In genomic region chr9:122084175-122084574, GRCm38 (mm10) we compare ENCODE assay signal across 8 mouse cellular contexts. TPM values are rescaled to one million over a fixed set of nuclear protein-coding genes. Genes with fewer than 3 reads are reported as not detected.
DNase-seq lines count a peak whose midpoint lies in the region; ATAC-seq and TF ChIP-seq lines count a peak whose summit lies in the region.

No protein-coding gene starts in this region.

- TF ChIP-seq CTCF in stomach, postnatal 0 days (IDR thresholded peaks at IDR 0.05; ENCODE audit: low read depth) = no peak

- no peak overlapping the region for H3K4me3 ChIP-seq in heart, embryonic 14.5 days (ENCODE audit: control insufficient read depth in 1 of 2, insufficient read depth in 1 of 2, low read depth in 1 of 2, low read length in 2 of 2)
- H3K4me3 ChIP-seq in stomach, postnatal 0 days (ENCODE audit: low read depth, low read length) = no peak overlapping the region
- no peak overlapping the region for H3K4me3 ChIP-seq in forebrain, embryonic 10.5 days

- no peak overlapping the region for H3K9ac ChIP-seq in heart, embryonic 14.5 days (ENCODE audit: low read length)
- no peak overlapping the region for H3K9ac ChIP-seq in stomach, postnatal 0 days (ENCODE audit: low read length)

- H3K27ac ChIP-seq in heart, embryonic 14.5 days (replicated peaks in 1 of 2; ENCODE audit: control insufficient read depth in 1 of 2, insufficient read depth in 1 of 2, low read depth in 2 of 2, low read length in 2 of 2) = peak overlapping the region in 1 of 2 experiments; percentile 77; a peak in 2 of 4 replicates
- peak overlapping the region; percentile 36; the same call in 1 of the 2 replicates for H3K27ac ChIP-seq in stomach, postnatal 0 days (replicated peaks)
- no peak overlapping the region for H3K27ac ChIP-seq in forebrain, embryonic 10.5 days

- peak; percentile 43 for ATAC-seq in heart, embryonic 14.5 days (ENCODE audit: insufficient number of reproducible peaks, insufficient read depth, low FRiP score, low read depth)
- ATAC-seq in stomach, postnatal 0 days (ENCODE audit: low FRiP score, low TSS enrichment) = peak; percentile 36; the same call in 1 of the 2 replicates
- no peak for ATAC-seq in cerebellum, adult (ENCODE audit: insufficient number of reproducible peaks, low FRiP score, low TSS enrichment)

- H3K4me2 ChIP-seq in heart, embryonic 14.5 days (ENCODE audit: low read length) = no peak overlapping the region
- no peak overlapping the region for H3K4me2 ChIP-seq in stomach, postnatal 0 days (replicated peaks; ENCODE audit: low read depth)

- H3K27me3 ChIP-seq in heart, embryonic 14.5 days (ENCODE audit: control insufficient read depth, insufficient read depth, low read length) = no peaks in the 10 kb centered on the region
- no peaks in the 10 kb centered on the region for H3K27me3 ChIP-seq in stomach, postnatal 0 days (ENCODE audit: control insufficient read depth, insufficient read depth, low read length)
- H3K27me3 ChIP-seq in forebrain, embryonic 10.5 days (ENCODE audit: poor library complexity, severe bottlenecking) = no peaks in the 10 kb centered on the region

- no peaks in the 10 kb centered on the region for H3K9me3 ChIP-seq in heart, embryonic 14.5 days (ENCODE audit: control insufficient read depth, low read length)
- no peaks in the 10 kb centered on the region for H3K9me3 ChIP-seq in stomach, postnatal 0 days (ENCODE audit: control insufficient read depth, low read length)
- no peaks in the 10 kb centered on the region for H3K9me3 ChIP-seq in forebrain, embryonic 10.5 days

- peak; percentile 30 for DNase-seq in ovary, adult 18-20 months (ENCODE audit: low spot score)
- no peak for DNase-seq in ovary, postnatal 10 days (ENCODE audit: low spot score)
- DNase-seq in kidney, postnatal 4 days = peak; percentile 51 to 65
- DNase-seq in stomach, postnatal 0 days (ENCODE audit: low spot score) = no peak
- DNase-seq in right cerebral cortex, postnatal 10 days (ENCODE audit: low spot score in 2 of 2) = no peak
- DNase-seq in forebrain, embryonic 10.5 days (ENCODE audit: extremely low spot score, low spot score) = no peak

- no peak for TF ChIP-seq EP300 in stomach, postnatal 0 days (optimal IDR thresholded peaks at IDR 0.05)

- 24% methylated on average over 4 of the region's 4 CpGs for WGBS in heart, embryonic 14.5 days
- 5% methylated on average over 4 of the region's 4 CpGs for WGBS in stomach, postnatal 0 days
- 77% methylated on average over 4 of the region's 4 CpGs for WGBS in forebrain, embryonic 10.5 days

- no peaks in the 10 kb centered on the region for H3K36me3 ChIP-seq in heart, embryonic 14.5 days (ENCODE audit: control insufficient read depth, insufficient read depth, low read length)
- no peaks in the 10 kb centered on the region for H3K36me3 ChIP-seq in stomach, postnatal 0 days (ENCODE audit: control insufficient read depth, insufficient read depth, low read length)
- no peaks in the 10 kb centered on the region for H3K36me3 ChIP-seq in forebrain, embryonic 10.5 days (replicated peaks)

- peaks cover 0 to 12% of the 10 kb centered on the region in 2 experiments; a peak in 3 of 4 replicates for H3K4me1 ChIP-seq in heart, embryonic 14.5 days (ENCODE audit: control insufficient read depth in 2 of 2, insufficient read depth in 2 of 2, low read length in 2 of 2)
- 0 out of 2 replicates have a peak, but pooled peaks cover 2% of the 10 kb centered on the region for H3K4me1 ChIP-seq in stomach, postnatal 0 days (replicated peaks; ENCODE audit: control insufficient read depth, insufficient read depth)
- H3K4me1 ChIP-seq in forebrain, embryonic 10.5 days = peaks cover 29% of the 10 kb centered on the region

RNA-seq across cellular contexts. Expression of gene Snrk, which starts 32.9 kb away (rescaled TPM):
- polyA plus RNA-seq in heart, embryonic 14.5 days (2014; fragmentation: Nextera tagmentation; extraction: Ambion mirVana) = 30.0 and 31.3 TPM in 2 replicates
- polyA plus RNA-seq in stomach, postnatal 0 days (2015; fragmentation: Nextera tagmentation; extraction: Ambion mirVana) = 34.0 and 38.2 TPM in 2 replicates
- 31.8 and 35.4 TPM in 2 replicates for polyA plus RNA-seq in forebrain, embryonic 10.5 days (2016; fragmentation: Nextera tagmentation; extraction: Ambion mirVana)

Comparison
In these comparisons a context has a peak if more than half of its experiments do, and no peak if none do; other contexts are left out.
1. DNase-seq: peak in ovary, adult 18-20 months (single experiment) and kidney, postnatal 4 days (2 of 2); none in ovary, postnatal 10 days (single experiment), stomach, postnatal 0 days (single experiment), right cerebral cortex, postnatal 10 days (0 of 2) and forebrain, embryonic 10.5 days (single experiment).